Mouse (Mus musculus) layer of hippocampus, adult 6 months (tissue): ENCODE data around the gene 6030458C11Rik. TPM values are rescaled to one million over a fixed set of nuclear protein-coding genes. Genes with fewer than 3 reads are reported as not detected.

Experiments
- long read RNA-seq, 2 experiments: library from polyadenylated mRNA; unstranded; transcript quantifications; one replicate each; pipeline ENCODE4 v2.0.0; 2019 to 2020
- microRNA-seq: library from miRNA; unstranded; fragments of <30 nt; microRNA quantifications from one replicate; pipeline ENCODE4 v1.2.0, GENCODE M21; 2020
- polyA plus RNA-seq: library from polyadenylated mRNA; unstranded; fragments of <200 nt; fragmentation: Nextera tagmentation; gene quantifications from 2 replicates; pipeline ENCODE4 v1.2.3, GENCODE M21; 2021

6030458C11Rik gene
- 12.7 and 16.4 TPM in 2 replicates for polyA plus RNA-seq
- long read RNA-seq, experiment 1, transcript 6030458C11Rik-201 (9 exons, 3,966 nt): major isoform, 19 of 35 reads
- long read RNA-seq, experiment 1, partial matches to known transcripts: 3 of 35 reads
- long read RNA-seq, experiment 1, other reads (novel, unspliced or antisense): 13 of 35 reads
- long read RNA-seq, experiment 2, transcript 6030458C11Rik-201 (9 exons, 3,966 nt): major isoform, 115 of 139 reads
- long read RNA-seq, experiment 2, partial matches to known transcripts: 3 of 139 reads
- long read RNA-seq, experiment 2, other reads (novel, unspliced or antisense): 12 of 139 reads

GRCm38 (mm10) chr15:12824197-12824952, at the start of gene 6030458C11Rik, which contains the start of gene Drosha:
Gene 6030458C11Rik (minus strand): TSS chr15:12824649.
Gene Drosha (plus strand): TSS chr15:12824815.

Small RNA genes lying within 50 kb of the gene (microRNA-seq; reads per million reads assigned to microRNA genes)
- gene Gm47288: not detected

Other genes starting within 250 kb of the 6030458C11Rik start
- gene Pdzd2, start 84.7 kb downstream of the 6030458C11Rik start, polyA plus RNA-seq: 5.9 and 7.7 TPM in 2 replicates
- 14.2 and 15.1 TPM in 2 replicates for gene Drosha, start 166 bp upstream of the 6030458C11Rik start, polyA plus RNA-seq